Mouse (Mus musculus) layer of hippocampus, postnatal 14 days (tissue): ENCODE data around the gene Bcl2l11. TPM values are rescaled to one million over a fixed set of nuclear protein-coding genes. Genes with fewer than 3 reads are reported as not detected.

Source experiments
- DNase-seq, 2 experiments: peaks; one replicate each; pipeline ENCODE4 v3.0.0; 2021 to 2022; ENCODE audit warnings: low spot score in 2 of 2, mixed read lengths in 1 of 2
- total RNA-seq, 2 experiments: library from RNA; stranded (reverse); gene quantifications; 2 replicates each; pipeline ENCODE4 v1.2.3; 2021

The Bcl2l11 gene
- total RNA-seq, 2 experiments from 2014 or later: 8.4 to 8.8 TPM

GRCm38 (mm10) chr2:128137480-128138276 is 11.8 kb downstream of the Bcl2l11 start:
- DNase-seq: no peak

- no peak for DNase-seq
Observed at GRCm38 (mm10) chr2:128138924-128139323, 13.1 kb downstream of the Bcl2l11 start.

- no peak for DNase-seq
Observed at GRCm38 (mm10) chr2:128139781-128140180, 13.9 kb downstream of the Bcl2l11 start.

- DNase-seq: no peak
Observed at GRCm38 (mm10) chr2:128140183-128140582, 14.3 kb downstream of the Bcl2l11 start.

- no peak for DNase-seq
Observed at GRCm38 (mm10) chr2:128143992-128144391, 18.2 kb downstream of the Bcl2l11 start.

GRCm38 (mm10) chr2:128145433-128145832 is 19.6 kb downstream of the Bcl2l11 start:
- DNase-seq: no peak

GRCm38 (mm10) chr2:128149596-128149995 is 23.8 kb downstream of the Bcl2l11 start:
- DNase-seq: no peak

GRCm38 (mm10) chr2:128152211-128152610 is 26.4 kb downstream of the Bcl2l11 start:
- no peak for DNase-seq

GRCm38 (mm10) chr2:128152845-128153550 is 27.2 kb downstream of the Bcl2l11 start:
- no peak for DNase-seq

GRCm38 (mm10) chr2:128153551-128153910 is 27.7 kb downstream of the Bcl2l11 start:
- no peak for DNase-seq

- DNase-seq: no peak
Observed at GRCm38 (mm10) chr2:128155412-128156066, 29.7 kb downstream of the Bcl2l11 start.

- DNase-seq: no peak
Observed at GRCm38 (mm10) chr2:128156067-128156462, 30.2 kb downstream of the Bcl2l11 start.

GRCm38 (mm10) chr2:128156557-128157412 is 30.9 kb downstream of the Bcl2l11 start:
- DNase-seq: no peak

GRCm38 (mm10) chr2:128158734-128159410 is 33.0 kb downstream of the Bcl2l11 start:
- DNase-seq: no peak

GRCm38 (mm10) chr2:128159619-128160125 is 33.8 kb downstream of the Bcl2l11 start:
- no peak for DNase-seq

GRCm38 (mm10) chr2:128163177-128163576 is 37.3 kb downstream of the Bcl2l11 start:
- no peak for DNase-seq

GRCm38 (mm10) chr2:128166623-128167423 is 41.0 kb downstream of the Bcl2l11 start:
- DNase-seq: no peak

GRCm38 (mm10) chr2:128167930-128168329 is 42.1 kb downstream of the Bcl2l11 start:
- DNase-seq: no peak

- no peak for DNase-seq
Observed at GRCm38 (mm10) chr2:128169486-128169885, 43.6 kb downstream of the Bcl2l11 start.
